Mouse (Mus musculus) bone marrow, adult 2 months (tissue): ENCODE measurements around the gene Hsd3b4. TPM values are rescaled to one million over a fixed set of nuclear protein-coding genes. Genes with fewer than 3 reads are reported as not detected.
"Not testable (repeated sequence)": the region's sequence is repeated elsewhere in the genome, so short reads cannot be mapped to it uniquely, and the experiment has no call there.

Experiments used
- H3K27ac ChIP-seq: fragments of 200-500 bp; 2 replicates; pipeline ENCODE4 v1.5.1; 2012; ENCODE audit warnings: low read depth, mild to moderate bottlenecking, control low read depth, inconsistent platforms, low read length; ENCODE audit not compliant: control insufficient read depth, poor library complexity, insufficient read depth
- H3K4me1 ChIP-seq: fragments of 200-500 bp; 2 replicates; pipeline ENCODE4 v1.6.1; 2011; ENCODE audit warnings: low read length; ENCODE audit not compliant: control insufficient read depth, insufficient read depth
- H3K4me3 ChIP-seq: fragments of 200-500 bp; replicated peaks from 2 replicates; pipeline ENCODE3; 2011; ENCODE audit warnings: mild to moderate bottlenecking, low read depth, low read length, control low read depth; ENCODE audit not compliant: control insufficient read depth
- WGBS: fragments of 180-500 bp; shearing (Covaris S2); methylation state at CpG from one replicate; pipeline ENCODE4 v1.1.7; 2018; 5-methylcytosine and 5-hydroxymethylcytosine counted together
- polyA plus RNA-seq: library from polyadenylated mRNA; stranded (reverse); fragments of >200 nt; gene quantifications from 2 replicates; pipeline ENCODE4 v1.2.4, GENCODE M21; 2011; ENCODE audit warnings: low replicate concordance; ENCODE audit not compliant: missing spikeins, insufficient read depth, insufficient read length

Hsd3b4 gene
- 1.2 TPM in 1 of 2 replicates, not detected in the other for polyA plus RNA-seq

DNA sequence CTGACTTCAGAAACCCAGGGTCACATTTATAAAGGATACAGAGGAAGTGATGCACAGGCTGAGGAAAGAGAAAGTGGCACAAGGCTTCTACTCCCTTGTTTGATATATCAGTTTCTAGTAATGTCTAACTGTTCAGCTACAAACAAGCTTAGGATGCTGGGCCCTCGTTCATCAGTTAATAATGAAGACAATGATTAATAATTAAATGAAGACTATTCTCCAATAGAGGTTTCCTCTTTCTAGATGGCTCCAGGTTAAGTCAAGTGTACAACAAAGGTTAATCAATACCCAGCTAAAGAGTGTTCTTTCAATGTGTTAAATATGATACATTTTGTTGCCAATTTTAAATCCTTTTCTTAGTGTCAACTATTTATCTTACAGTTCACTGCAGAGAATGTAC is at the start of gene Hsd3b4:
Gene Hsd3b4 (minus strand): TSS at position 101 of the 400 bp plus-strand sequence.
- H3K4me1 ChIP-seq, H3K4me3 ChIP-seq, H3K27ac ChIP-seq: not testable (repeated sequence)
- no CpG with 5 or more reads among the region's 1 CpGs for WGBS

DNA sequence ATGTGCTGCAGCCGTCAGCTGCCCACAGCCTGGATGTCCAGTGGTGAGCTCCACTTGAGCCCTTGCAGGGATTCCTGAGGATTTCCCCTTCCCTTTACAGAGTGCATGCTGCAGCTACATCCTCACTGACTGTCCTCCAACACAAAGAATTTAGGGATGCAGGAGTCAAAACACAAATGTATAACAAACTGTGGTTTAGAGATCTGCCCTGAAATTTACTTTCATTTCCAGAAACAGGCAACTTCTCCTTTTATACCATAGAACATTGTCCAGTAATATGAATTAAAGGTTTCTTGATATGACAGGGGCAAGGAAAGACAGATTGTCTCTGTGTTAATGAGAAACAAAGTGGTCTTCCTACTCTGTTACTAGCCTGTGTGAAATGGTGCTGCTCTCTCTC is 40.5 kb upstream of the Hsd3b4 start:
- not testable (repeated sequence) for H3K27ac ChIP-seq, H3K4me3 ChIP-seq, H3K4me1 ChIP-seq
- WGBS: no CpG with 5 or more reads among the region's 1 CpGs

DNA sequence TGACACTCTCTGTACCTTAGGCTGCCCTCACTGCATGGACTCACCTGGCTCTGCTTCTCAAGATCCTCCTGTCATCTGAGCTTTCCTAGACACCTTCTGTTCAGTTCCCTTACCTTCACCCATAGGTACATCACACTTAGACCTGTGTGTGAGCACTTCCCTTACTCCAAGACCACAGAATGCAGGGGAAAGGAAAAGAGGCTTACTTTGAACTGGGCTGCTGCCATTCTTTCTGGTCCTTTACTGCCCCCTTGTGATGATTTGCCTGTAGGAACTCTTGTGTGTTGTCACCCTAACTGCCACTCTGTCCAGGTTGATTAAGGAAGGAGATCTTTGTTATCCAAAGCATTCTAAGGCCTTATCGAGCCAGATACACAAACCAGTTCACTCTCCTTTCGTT is 39.9 kb upstream of the Hsd3b4 start:
- WGBS: no CpG with 5 or more reads among the region's 2 CpGs
- not testable (repeated sequence) for H3K4me1 ChIP-seq, H3K4me3 ChIP-seq, H3K27ac ChIP-seq

DNA sequence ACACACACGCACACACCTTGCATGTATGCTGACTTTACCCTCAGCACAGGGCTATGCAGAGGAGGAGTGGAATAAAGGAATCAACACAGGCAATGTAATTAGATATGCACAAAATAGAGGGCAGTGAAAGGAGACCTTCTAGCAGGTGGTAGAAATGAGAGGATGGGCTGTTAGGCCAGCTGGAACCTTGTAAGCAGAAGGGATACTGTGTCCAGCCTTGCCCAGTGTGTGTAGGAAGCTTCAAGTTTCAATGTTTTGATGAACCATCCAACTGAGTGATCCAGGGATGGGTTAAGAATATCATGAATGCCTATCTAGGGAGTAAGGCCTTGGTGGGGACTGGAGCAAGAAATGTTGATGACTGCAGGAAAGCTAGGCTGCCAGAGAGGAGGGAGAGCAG is 38.2 kb upstream of the Hsd3b4 start:
- not testable (repeated sequence) for H3K27ac ChIP-seq, H3K4me1 ChIP-seq, H3K4me3 ChIP-seq
- WGBS: 60% methylated on average over 1 of the region's 1 CpGs

GRCm38 (mm10) chr3:98547641-98548040 is 37.3 kb upstream of the Hsd3b4 start:
- H3K4me3 ChIP-seq, H3K4me1 ChIP-seq, H3K27ac ChIP-seq: not testable (repeated sequence)

DNA sequence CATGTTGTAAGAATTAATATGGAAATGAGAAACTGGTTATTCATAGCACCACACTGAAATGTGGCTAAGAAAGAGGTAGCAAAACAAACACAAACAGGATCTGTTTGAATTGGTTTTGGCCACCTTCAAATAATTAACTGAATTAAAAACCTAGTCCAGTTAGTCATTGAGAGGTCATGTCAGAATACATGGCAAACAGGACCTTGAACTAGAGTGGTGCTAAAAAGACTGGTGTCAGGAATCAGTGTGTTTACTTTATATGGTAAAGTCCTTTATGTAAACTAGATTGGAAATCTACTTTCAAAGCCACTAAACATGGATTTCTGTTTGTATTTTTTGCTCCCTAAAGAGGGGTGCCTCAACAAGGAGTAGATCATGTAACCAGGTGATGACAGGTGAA is 14.7 kb upstream of the Hsd3b4 start:
- not testable (repeated sequence) for H3K4me3 ChIP-seq, H3K27ac ChIP-seq, H3K4me1 ChIP-seq

- not testable (repeated sequence) for H3K4me3 ChIP-seq, H3K27ac ChIP-seq, H3K4me1 ChIP-seq
- WGBS: no CpG with 5 or more reads among the region's 1 CpGs
These were observed 14.2 kb upstream of the Hsd3b4 start for GRCm38 (mm10) chr3:98524552-98524951.

DNA sequence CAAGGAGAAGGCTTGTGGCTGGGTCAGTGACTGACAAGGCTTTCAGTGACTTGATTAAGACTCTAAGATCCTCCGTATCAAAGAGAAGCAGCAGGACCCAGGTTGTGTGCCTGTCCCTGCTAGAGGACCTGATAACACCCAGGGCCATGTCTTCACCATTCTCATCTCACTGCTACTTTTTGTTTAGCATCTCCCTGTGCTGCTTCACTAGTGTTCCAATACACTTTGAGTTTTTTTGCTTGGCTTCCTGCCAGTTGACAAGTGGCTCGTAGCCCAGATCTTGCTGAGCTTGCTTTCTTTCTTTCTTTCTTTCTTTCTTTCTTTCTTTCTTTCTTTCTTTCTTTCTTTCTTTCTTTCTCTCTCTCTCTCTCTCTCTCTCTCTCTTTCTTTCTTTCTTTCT is 12.5 kb upstream of the Hsd3b4 start:
- not testable (repeated sequence) for H3K4me3 ChIP-seq, H3K4me1 ChIP-seq, H3K27ac ChIP-seq
- WGBS: 30% methylated on average over 1 of the region's 2 CpGs

DNA sequence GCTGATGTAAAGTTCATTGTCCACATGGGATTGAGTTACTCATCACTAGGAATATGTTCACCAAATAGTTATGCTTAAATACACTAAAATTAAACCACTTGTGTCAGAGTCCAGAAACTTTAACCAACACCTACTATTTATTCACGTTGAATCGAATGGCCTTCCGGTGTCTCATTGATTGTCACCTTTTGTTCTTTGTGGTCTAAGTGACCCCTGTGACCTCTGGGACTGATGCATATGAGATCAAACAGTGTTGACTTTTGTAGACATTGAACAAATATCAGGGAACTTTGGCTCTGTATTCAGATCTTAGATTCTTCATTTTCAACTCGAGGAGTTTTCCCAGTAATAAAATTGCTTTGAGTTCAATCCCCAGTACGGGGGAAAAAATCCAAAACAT is 3.1 kb downstream of the Hsd3b4 start:
- not testable (repeated sequence) for H3K4me1 ChIP-seq, H3K27ac ChIP-seq, H3K4me3 ChIP-seq
- no CpG with 5 or more reads among the region's 5 CpGs for WGBS

DNA sequence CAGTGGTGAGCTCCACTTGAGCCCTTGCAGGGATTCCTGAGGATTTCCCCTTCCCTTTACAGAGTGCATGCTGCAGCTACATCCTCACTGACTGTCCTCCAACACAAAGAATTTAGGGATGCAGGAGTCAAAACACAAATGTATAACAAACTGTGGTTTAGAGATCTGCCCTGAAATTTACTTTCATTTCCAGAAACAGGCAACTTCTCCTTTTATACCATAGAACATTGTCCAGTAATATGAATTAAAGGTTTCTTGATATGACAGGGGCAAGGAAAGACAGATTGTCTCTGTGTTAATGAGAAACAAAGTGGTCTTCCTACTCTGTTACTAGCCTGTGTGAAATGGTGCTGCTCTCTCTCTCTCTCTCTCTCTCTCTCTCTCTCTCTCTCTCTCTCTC is 12.9 kb downstream of the Hsd3b4 start:
- not testable (repeated sequence) for H3K4me1 ChIP-seq, H3K27ac ChIP-seq, H3K4me3 ChIP-seq

GRCm38 (mm10) chr3:98496762-98497161 is 13.6 kb downstream of the Hsd3b4 start:
- WGBS: no CpG with 5 or more reads among the region's 2 CpGs
- H3K4me3 ChIP-seq, H3K27ac ChIP-seq, H3K4me1 ChIP-seq: not testable (repeated sequence)

DNA sequence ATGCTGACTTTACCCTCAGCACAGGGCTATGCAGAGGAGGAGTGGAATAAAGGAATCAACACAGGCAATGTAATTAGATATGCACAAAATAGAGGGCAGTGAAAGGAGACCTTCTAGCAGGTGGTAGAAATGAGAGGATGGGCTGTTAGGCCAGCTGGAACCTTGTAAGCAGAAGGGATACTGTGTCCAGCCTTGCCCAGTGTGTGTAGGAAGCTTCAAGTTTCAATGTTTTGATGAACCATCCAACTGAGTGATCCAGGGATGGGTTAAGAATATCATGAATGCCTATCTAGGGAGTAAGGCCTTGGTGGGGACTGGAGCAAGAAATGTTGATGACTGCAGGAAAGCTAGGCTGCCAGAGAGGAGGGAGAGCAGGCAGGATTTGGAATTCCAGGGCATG is 15.3 kb downstream of the Hsd3b4 start:
- not testable (repeated sequence) for H3K4me3 ChIP-seq, H3K4me1 ChIP-seq, H3K27ac ChIP-seq

DNA sequence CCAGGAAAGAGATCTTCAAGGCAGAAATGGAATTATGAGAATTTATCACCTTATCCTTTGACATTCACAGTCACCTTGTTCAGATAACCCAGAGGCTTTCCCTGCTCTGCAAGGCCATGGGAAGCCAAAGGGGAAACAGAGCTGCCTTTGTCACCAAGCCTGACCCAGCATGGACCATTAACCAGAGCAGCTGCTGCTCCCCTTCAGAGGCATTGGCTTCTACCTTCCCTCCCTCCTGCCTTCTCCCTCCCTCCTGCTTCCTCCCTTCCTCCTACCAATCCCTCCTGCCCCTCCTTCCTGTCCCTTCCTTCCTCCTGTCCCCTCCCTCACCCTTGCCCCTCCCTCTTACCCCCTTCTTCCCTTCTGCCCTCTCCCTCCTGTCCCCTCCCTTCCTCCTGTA is 16.1 kb downstream of the Hsd3b4 start:
- H3K4me1 ChIP-seq, H3K4me3 ChIP-seq, H3K27ac ChIP-seq: not testable (repeated sequence)

GRCm38 (mm10) chr3:98471499-98471898 is 38.8 kb downstream of the Hsd3b4 start:
- not testable (repeated sequence) for H3K4me3 ChIP-seq, H3K4me1 ChIP-seq, H3K27ac ChIP-seq

- H3K4me1 ChIP-seq, H3K27ac ChIP-seq, H3K4me3 ChIP-seq: not testable (repeated sequence)
- no CpG with 5 or more reads among the region's 1 CpGs for WGBS
These were observed 39.3 kb downstream of the Hsd3b4 start for GRCm38 (mm10) chr3:98471057-98471456.
